Mouse (Mus musculus) erythroid progenitor cell, adult 5-6 weeks (primary cell): ENCODE measurements around the gene Serpina16. TPM values are rescaled to one million over a fixed set of nuclear protein-coding genes. Genes with fewer than 3 reads are reported as not detected.

Source experiments
- ATAC-seq: replicated peaks from 2 replicates; pipeline ENCODE4 v1.8.0; 2016; ENCODE audit warnings: moderate number of reproducible peaks, mild to moderate bottlenecking, moderate TSS enrichment, inconsistent platforms; ENCODE audit not compliant: poor library complexity, low FRiP score, severe bottlenecking
- total RNA-seq, 2 experiments: library from RNA; stranded (forward) in 1 of 2; stranded (reverse) in 1 of 2; fragments of 150-400 nt in 1 of 2; fragments of 186-747, 209-891 nt in 1 of 2; gene quantifications; 2 replicates each; pipeline versions ENCODE4 v1.2.3 to v1.2.4; 2015 to 2017; ENCODE audit warnings: low replicate concordance in 2 of 2

Gene Serpina16
- total RNA-seq, 2 experiments from 2014 or later = not detected

- no peak for ATAC-seq
Observed at GRCm38 (mm10) chr12:103660076-103660475, 15.9 kb downstream of the Serpina16 start.

- ATAC-seq = no peak
Observed at GRCm38 (mm10) chr12:103659171-103659570, 16.8 kb downstream of the Serpina16 start.

GRCm38 (mm10) chr12:103657991-103658390 is 17.9 kb downstream of the Serpina16 start:
- ATAC-seq = no peak

- ATAC-seq = no peak
Observed at GRCm38 (mm10) chr12:103656848-103657626, 18.9 kb downstream of the Serpina16 start, which contains the start of gene Serpina6. Gene Serpina6, minus strand, starts transcription at chr12:103657212.

GRCm38 (mm10) chr12:103655123-103656044 is 20.6 kb downstream of the Serpina16 start:
- no peak for ATAC-seq

- no peak for ATAC-seq
Observed at GRCm38 (mm10) chr12:103653836-103654235, 22.1 kb downstream of the Serpina16 start.

- no peak for ATAC-seq
Observed at GRCm38 (mm10) chr12:103646314-103646713, 29.6 kb downstream of the Serpina16 start.

- ATAC-seq = no peak
Observed at GRCm38 (mm10) chr12:103644601-103645000, 31.3 kb downstream of the Serpina16 start.

- ATAC-seq = no peak
Observed at GRCm38 (mm10) chr12:103643818-103644217, 32.1 kb downstream of the Serpina16 start.

GRCm38 (mm10) chr12:103643336-103643735 is 32.6 kb downstream of the Serpina16 start:
- no peak for ATAC-seq

GRCm38 (mm10) chr12:103635846-103636245 is 40.1 kb downstream of the Serpina16 start:
- no peak for ATAC-seq

- ATAC-seq = no peak
Observed at GRCm38 (mm10) chr12:103634430-103634829, 41.5 kb downstream of the Serpina16 start.

GRCm38 (mm10) chr12:103631203-103631612 is 44.7 kb downstream of the Serpina16 start, which contains the start of gene Serpina10:
Gene Serpina10, minus strand, starts transcription at chr12:103631444.
- ATAC-seq = no peak

Other genes starting within 250 kb of the Serpina16 start
- gene Ifi27, start 241.9 kb downstream of the Serpina16 start, total RNA-seq (2015; ENCODE audit: low replicate concordance) = 129 and 139 TPM in 2 replicates
- gene Ifi27, start 241.9 kb downstream of the Serpina16 start, total RNA-seq (2017; ENCODE audit: low replicate concordance) = 33.1 and 75.9 TPM in 2 replicates
- gene Ifi27l2a, start 232.5 kb downstream of the Serpina16 start, total RNA-seq (2015; ENCODE audit: low replicate concordance) = 28.1 and 33.5 TPM in 2 replicates
- 16.0 and 20.4 TPM in 2 replicates for gene Ifi27l2a, start 232.5 kb downstream of the Serpina16 start, total RNA-seq (2017; ENCODE audit: low replicate concordance)
- not detected in 2 replicates for gene Ifi27l2b, start 218.9 kb downstream of the Serpina16 start, total RNA-seq (2015; ENCODE audit: low replicate concordance)
- not detected in 2 replicates for gene Ifi27l2b, start 218.9 kb downstream of the Serpina16 start, total RNA-seq (2017; ENCODE audit: low replicate concordance)
- gene Ppp4r4, start 143.9 kb downstream of the Serpina16 start, total RNA-seq (2015; ENCODE audit: low replicate concordance) = not detected in 2 replicates
- 0.90 TPM in 1 of 2 replicates, not detected in the other for gene Ppp4r4, start 143.9 kb downstream of the Serpina16 start, total RNA-seq (2017; ENCODE audit: low replicate concordance)
- gene Serpina10, start 44.7 kb downstream of the Serpina16 start, total RNA-seq (2015; ENCODE audit: low replicate concordance) = not detected in 2 replicates
- gene Serpina10, start 44.7 kb downstream of the Serpina16 start, total RNA-seq (2017; ENCODE audit: low replicate concordance) = not detected in 2 replicates
- not detected in 2 replicates for gene Serpina6, start 18.9 kb downstream of the Serpina16 start, total RNA-seq (2015; ENCODE audit: low replicate concordance)
- not detected in 2 replicates for gene Serpina6, start 18.9 kb downstream of the Serpina16 start, total RNA-seq (2017; ENCODE audit: low replicate concordance)
- not detected in 2 replicates for gene Serpina1f, start 19.4 kb upstream of the Serpina16 start, total RNA-seq (2015; ENCODE audit: low replicate concordance)
- gene Serpina1f, start 19.4 kb upstream of the Serpina16 start, total RNA-seq (2017; ENCODE audit: low replicate concordance) = not detected in 2 replicates
- gene Serpina1d, start 97.5 kb upstream of the Serpina16 start, total RNA-seq (2015; ENCODE audit: low replicate concordance) = not detected in 2 replicates
- not detected in 2 replicates for gene Serpina1d, start 97.5 kb upstream of the Serpina16 start, total RNA-seq (2017; ENCODE audit: low replicate concordance)
- not detected in 2 replicates for gene Serpina1b, start 154.2 kb upstream of the Serpina16 start, total RNA-seq (2015; ENCODE audit: low replicate concordance)
- gene Serpina1b, start 154.2 kb upstream of the Serpina16 start, total RNA-seq (2017; ENCODE audit: low replicate concordance) = not detected in 2 replicates
- not detected in 2 replicates for gene Serpina1a, start 187.4 kb upstream of the Serpina16 start, total RNA-seq (2015; ENCODE audit: low replicate concordance)
- not detected in 2 replicates for gene Serpina1a, start 187.4 kb upstream of the Serpina16 start, total RNA-seq (2017; ENCODE audit: low replicate concordance)
- not detected in 2 replicates for gene Serpina1c, start 228.7 kb upstream of the Serpina16 start, total RNA-seq (2015; ENCODE audit: low replicate concordance)
- gene Serpina1c, start 228.7 kb upstream of the Serpina16 start, total RNA-seq (2017; ENCODE audit: low replicate concordance) = not detected in 2 replicates